Mouse (Mus musculus): ENCODE measurements around the gene Agxt. TPM values are rescaled to one million over a fixed set of nuclear protein-coding genes. Genes with fewer than 3 reads are reported as not detected.

Gene Agxt
- total and polyA plus RNA-seq, 2 experiments from 2014 or later, result 0.12 TPM; not detected in 1

DNA sequence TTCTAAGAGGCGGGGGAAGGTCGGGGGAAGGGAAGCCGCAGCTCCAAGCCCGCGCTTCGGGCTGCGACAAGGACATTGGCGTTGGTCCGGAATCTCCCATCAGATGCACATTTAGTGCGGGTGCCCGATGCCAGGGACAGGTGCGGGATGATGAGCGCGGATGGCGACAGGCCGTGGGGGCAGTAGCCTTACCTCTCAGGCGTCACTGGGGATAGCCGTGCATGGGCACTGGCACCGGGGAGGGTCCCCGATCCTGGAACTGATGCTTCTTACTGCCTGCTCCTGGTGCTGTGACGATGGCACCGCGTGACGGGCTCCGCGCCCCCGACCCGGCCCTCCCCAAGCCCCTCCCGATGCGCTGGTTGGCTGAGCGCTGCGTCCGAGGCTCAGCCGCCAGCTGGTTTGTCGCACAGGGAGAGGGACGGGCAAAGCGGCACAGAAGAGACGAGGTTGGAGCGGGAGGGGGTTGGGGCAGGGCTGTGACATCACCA, 33.4 kb upstream of the Agxt start, which contains the start of gene Kif1a:
TSS of gene Kif1a (minus strand) at position 381 of the 491 bp plus-strand sequence.
- Histone ChIP-seq H3K9me3 (replicated peaks; ENCODE audit: control insufficient read depth, low read length) (no peaks in the 10 kb centered on the region), H3K4me3 (ENCODE audit: low read depth, low read length) (peak within 1 kb of the TSS; percentile 44), H3K4me1 (ENCODE audit: control insufficient read depth, insufficient read depth) (0 out of 2 replicates have a peak, but pooled peaks cover 3% of the 10 kb centered on the region), H3K9ac (replicated peaks; ENCODE audit: low read depth, low read length) (peak within 1 kb of the TSS; percentile 43; the same call in 1 of the 2 replicates), H3K27ac (ENCODE audit: low read depth) (no peak within 1 kb of the TSS), H3K4me2 (ENCODE audit: low read depth, low read length) (peak within 1 kb of the TSS; percentile 74), H3K27me3 (ENCODE audit: control insufficient read depth, insufficient read depth, low read length) (peaks cover 47% of the 10 kb centered on the region), H3K36me3 (replicated peaks; ENCODE audit: control insufficient read depth, insufficient read depth, low read length) (no peaks in the 10 kb centered on the region)
- peak; percentile 54 for ATAC-seq (ENCODE audit: insufficient read depth, low read depth)
- DNase-seq (ENCODE audit: low spot score), result no peak
- whole genome bisulfite sequencing, result under 1% methylated on average over 39 of the region's 39 CpGs
- TF ChIP-seq CTCF (IDR thresholded peaks at IDR 0.05; ENCODE audit: low read depth) (no peak), EP300 (IDR thresholded peaks at IDR 0.05; ENCODE audit: low read depth) (no peak)

DNA sequence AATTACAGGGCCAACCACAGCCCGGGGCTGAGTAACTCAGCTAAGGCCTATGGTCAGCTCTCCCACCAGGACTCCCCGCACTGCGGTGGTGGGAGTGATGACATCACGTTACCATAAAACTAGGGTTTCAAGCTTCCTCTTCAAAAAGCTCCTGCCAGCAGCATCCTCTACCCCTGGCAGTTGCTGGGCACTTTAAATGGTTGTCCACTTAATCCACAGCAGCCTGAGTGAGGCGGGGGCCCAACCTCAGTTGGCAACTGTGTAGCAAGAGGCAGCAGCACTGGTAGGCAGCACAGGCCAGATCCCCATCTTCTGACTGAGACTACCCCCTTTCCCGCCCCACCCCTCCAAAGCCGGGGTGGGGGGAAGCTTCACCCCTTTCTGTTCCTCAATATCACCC, 32.3 kb upstream of the Agxt start:
- Histone ChIP-seq H3K4me3 (ENCODE audit: low read depth, low read length) (no peak overlapping the region), H3K27ac (ENCODE audit: low read depth) (no peak overlapping the region), H3K9ac (replicated peaks; ENCODE audit: low read depth, low read length) (no peak overlapping the region), H3K4me1 (ENCODE audit: control insufficient read depth, insufficient read depth) (0 out of 2 replicates have a peak, but pooled peaks cover 3% of the 10 kb centered on the region), H3K36me3 (replicated peaks; ENCODE audit: control insufficient read depth, insufficient read depth, low read length) (no peaks in the 10 kb centered on the region), H3K4me2 (ENCODE audit: low read depth, low read length) (no peak overlapping the region), H3K27me3 (ENCODE audit: control insufficient read depth, insufficient read depth, low read length) (peaks cover 47% of the 10 kb centered on the region), H3K9me3 (replicated peaks; ENCODE audit: control insufficient read depth, low read length) (no peaks in the 10 kb centered on the region)
- ATAC-seq (ENCODE audit: insufficient read depth, low read depth), result no peak
- TF ChIP-seq CTCF (IDR thresholded peaks at IDR 0.05; ENCODE audit: low read depth), result no peak
- TF ChIP-seq EP300 (IDR thresholded peaks at IDR 0.05; ENCODE audit: low read depth), result no peak
- WGBS, result 68% methylated on average over 7 of the region's 7 CpGs
- no peak for DNase-seq (ENCODE audit: low spot score)

DNA sequence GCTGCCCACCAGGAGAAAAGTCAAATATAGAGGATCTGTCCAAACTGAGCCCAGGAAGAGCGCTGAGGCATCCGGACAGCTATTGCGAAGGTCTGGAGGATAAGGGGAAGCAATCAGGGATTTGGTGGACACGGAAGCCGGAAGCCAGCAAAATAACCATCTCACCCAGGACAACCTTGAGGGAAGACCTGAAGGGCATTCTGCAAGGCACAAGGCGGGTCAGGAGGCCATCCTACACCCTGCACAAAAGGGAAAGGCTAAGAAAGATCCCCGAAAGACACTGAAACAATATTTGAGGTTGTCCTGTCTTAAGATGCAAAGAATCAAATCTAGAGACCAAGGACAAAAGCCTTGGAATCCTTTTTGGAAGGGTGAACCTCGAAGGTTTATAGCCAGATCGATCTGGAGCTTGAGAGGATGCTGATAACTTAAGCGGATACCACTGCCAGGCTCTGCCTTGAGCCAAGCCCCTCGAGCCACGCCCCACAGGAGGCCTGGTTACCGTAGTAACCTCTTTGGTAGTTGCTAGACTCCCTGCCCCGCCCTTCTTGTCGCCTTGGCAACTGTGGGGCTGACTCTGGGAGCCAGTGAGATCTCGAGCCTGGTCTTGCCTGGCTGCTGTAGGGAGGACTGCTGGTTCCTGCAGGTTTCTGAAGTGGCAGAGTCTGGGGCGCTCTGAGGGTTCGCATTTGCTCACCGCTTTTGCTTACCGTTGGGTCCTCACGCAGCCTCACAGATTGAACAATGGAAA, 20.2 kb upstream of the Agxt start:
- peak; percentile 79 for ATAC-seq (ENCODE audit: insufficient read depth, low read depth)

DNA sequence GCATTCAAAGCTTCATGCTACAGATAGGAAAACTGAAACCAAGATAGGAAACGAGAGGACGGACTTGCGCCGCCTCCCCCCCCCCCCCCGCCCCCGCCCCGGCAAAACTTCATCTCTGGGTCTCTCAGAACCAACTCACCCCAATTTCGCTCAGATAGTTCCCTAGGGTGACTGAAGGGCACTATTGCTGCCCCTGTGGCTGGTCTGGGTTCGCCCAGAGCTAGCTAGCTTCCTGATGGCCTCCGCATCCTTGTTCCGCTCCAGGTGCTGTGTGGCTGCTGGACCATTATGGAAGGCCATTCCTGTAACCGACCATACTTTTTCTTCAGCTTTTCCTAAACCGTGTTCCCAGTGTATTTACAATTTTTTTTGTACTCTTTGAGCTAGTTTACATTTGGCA, 19.6 kb upstream of the Agxt start:
- no peaks in the 10 kb centered on the region for H3K4me1 ChIP-seq (ENCODE audit: control insufficient read depth, insufficient read depth)
- no peaks in the 10 kb centered on the region for H3K36me3 ChIP-seq (replicated peaks; ENCODE audit: control insufficient read depth, insufficient read depth, low read length)
- TF ChIP-seq CTCF (IDR thresholded peaks at IDR 0.05; ENCODE audit: low read depth) (no peak), EP300 (IDR thresholded peaks at IDR 0.05; ENCODE audit: low read depth) (no peak)
- peak overlapping the region; percentile 25 for H3K4me3 ChIP-seq (ENCODE audit: low read depth, low read length)
- ATAC-seq (ENCODE audit: insufficient read depth, low read depth) (no peak), DNase-seq (ENCODE audit: low spot score) (no peak)
- 33% methylated on average over 12 of the region's 13 CpGs for WGBS
- peaks cover 7% of the 10 kb centered on the region; the same call in 1 of the 2 replicates for H3K27me3 ChIP-seq (ENCODE audit: control insufficient read depth, insufficient read depth, low read length)
- no peak overlapping the region for H3K27ac ChIP-seq (ENCODE audit: low read depth)
- H3K9ac ChIP-seq (replicated peaks; ENCODE audit: low read depth, low read length), result no peak overlapping the region
- no peaks in the 10 kb centered on the region for H3K9me3 ChIP-seq (replicated peaks; ENCODE audit: control insufficient read depth, low read length)
- H3K4me2 ChIP-seq (ENCODE audit: low read depth, low read length), result peak overlapping the region; percentile 54

More for the DNA sequence above, 20.2 kb upstream of the Agxt start:
- peak; percentile 21 for DNase-seq (ENCODE audit: low spot score)
- TF ChIP-seq EP300 (IDR thresholded peaks at IDR 0.05; ENCODE audit: low read depth) (no peak), CTCF (IDR thresholded peaks at IDR 0.05; ENCODE audit: low read depth) (no peak)
- peaks cover 7% of the 10 kb centered on the region; the same call in 1 of the 2 replicates for H3K27me3 ChIP-seq (ENCODE audit: control insufficient read depth, insufficient read depth, low read length)
- 29% methylated on average over 21 of the region's 21 CpGs for WGBS
- no peaks in the 10 kb centered on the region for H3K36me3 ChIP-seq (replicated peaks; ENCODE audit: control insufficient read depth, insufficient read depth, low read length)
- H3K9me3 ChIP-seq (replicated peaks; ENCODE audit: control insufficient read depth, low read length), result no peaks in the 10 kb centered on the region
- no peak overlapping the region for H3K27ac ChIP-seq (ENCODE audit: low read depth)
- H3K9ac ChIP-seq (replicated peaks; ENCODE audit: low read depth, low read length), result no peak overlapping the region
- H3K4me2 ChIP-seq (ENCODE audit: low read depth, low read length), result peak overlapping the region; percentile 54
- H3K4me1 ChIP-seq (ENCODE audit: control insufficient read depth, insufficient read depth), result no peaks in the 10 kb centered on the region
- peak overlapping the region; percentile 25 for H3K4me3 ChIP-seq (ENCODE audit: low read depth, low read length)

DNA sequence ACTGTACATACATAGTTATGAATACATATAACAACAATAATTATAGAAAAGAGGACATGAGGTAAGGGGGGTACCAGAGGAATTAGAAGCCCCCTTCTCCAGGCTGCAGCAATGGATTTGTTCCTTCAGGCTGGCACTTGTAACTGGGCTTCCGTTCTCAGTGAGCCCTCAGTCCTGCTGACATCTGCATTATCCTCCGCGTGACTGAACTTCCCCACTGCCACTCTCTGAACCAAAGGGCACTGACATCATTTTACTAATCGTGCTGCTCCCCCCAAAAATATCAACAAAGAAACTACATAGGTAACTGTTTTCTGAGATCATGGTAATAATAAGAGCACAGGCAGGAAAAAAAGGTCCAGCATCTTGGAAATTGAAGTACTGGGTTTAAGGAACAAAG, 16.2 kb upstream of the Agxt start:
- TF ChIP-seq EP300 (IDR thresholded peaks at IDR 0.05; ENCODE audit: low read depth) (no peak), CTCF (IDR thresholded peaks at IDR 0.05; ENCODE audit: low read depth) (no peak)
- ATAC-seq (ENCODE audit: insufficient read depth, low read depth), result no peak
- 40% methylated on average over 4 of the region's 4 CpGs for WGBS

More for the DNA sequence above, 16.2 kb upstream of the Agxt start:
- Histone ChIP-seq H3K4me3 (ENCODE audit: low read depth, low read length) (no peak overlapping the region), H3K9ac (replicated peaks; ENCODE audit: low read depth, low read length) (no peak overlapping the region), H3K36me3 (replicated peaks; ENCODE audit: control insufficient read depth, insufficient read depth, low read length) (no peaks in the 10 kb centered on the region), H3K4me2 (ENCODE audit: low read depth, low read length) (no peak overlapping the region), H3K9me3 (replicated peaks; ENCODE audit: control insufficient read depth, low read length) (no peaks in the 10 kb centered on the region), H3K4me1 (ENCODE audit: control insufficient read depth, insufficient read depth) (no peaks in the 10 kb centered on the region), H3K27me3 (ENCODE audit: control insufficient read depth, insufficient read depth, low read length) (peaks cover 7% of the 10 kb centered on the region; the same call in 1 of the 2 replicates), H3K27ac (ENCODE audit: low read depth) (no peak overlapping the region)
- no peak for DNase-seq (ENCODE audit: low spot score)
